Mouse (Mus musculus) left cerebral cortex, adult 9 months (tissue): ENCODE results near the gene Glis2.

Experiments used
- DNase-seq, 2 experiments: peaks; one replicate each; pipeline ENCODE4 v3.0.0; 2022; ENCODE audit warnings: low spot score in 2 of 2

The Glis2 gene

GRCm38 (mm10) chr16:4593971-4594813 is at the start of gene Glis2:
Gene Glis2 (plus strand): TSS chr16:4594713.
- DNase-seq: no peak

DNA sequence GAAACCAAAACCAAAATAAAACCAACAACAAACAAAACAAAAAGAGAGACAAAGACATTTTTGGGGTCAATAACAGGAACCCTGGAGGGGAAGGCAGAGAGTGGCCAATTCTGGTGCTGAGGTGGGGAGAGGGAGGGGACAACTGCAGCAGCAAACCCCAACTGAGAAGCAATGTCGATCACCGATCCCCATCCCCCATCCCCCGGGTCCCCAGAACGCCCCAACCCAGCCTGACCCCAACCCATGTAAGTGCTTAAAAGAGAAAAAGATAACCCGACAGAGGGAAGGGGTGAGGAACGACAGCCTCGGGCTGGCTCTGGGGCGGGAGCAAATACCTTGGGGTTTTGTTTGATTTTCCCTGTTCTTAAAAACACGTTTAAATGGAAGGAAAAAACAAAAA is 49.7 kb upstream of the Glis2 start:
- DNase-seq: no peak

- no peak for DNase-seq
These were observed 47.7 kb upstream of the Glis2 start for GRCm38 (mm10) chr16:4546838-4547237.

DNA sequence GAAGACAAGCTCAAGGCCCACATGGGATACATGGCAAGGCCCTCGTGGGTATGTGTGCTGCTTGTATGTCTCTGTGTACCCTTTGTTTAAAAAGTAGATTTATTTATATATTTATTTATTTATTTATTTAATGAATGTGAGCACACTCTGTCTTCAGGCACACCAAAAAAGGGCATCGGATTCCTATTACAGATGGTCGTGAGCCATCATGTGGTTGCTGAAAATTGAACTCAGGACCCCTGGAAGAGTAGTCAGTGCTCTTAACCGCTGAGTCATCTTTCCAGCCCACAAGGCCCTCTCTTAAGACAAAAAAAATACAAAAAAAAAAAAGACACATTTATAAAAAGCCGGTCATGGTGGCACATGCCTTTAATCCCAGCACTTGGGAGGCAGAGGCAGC is 46.9 kb upstream of the Glis2 start:
- no peak for DNase-seq

GRCm38 (mm10) chr16:4548953-4549688 is 45.4 kb upstream of the Glis2 start:
- DNase-seq: no peak

GRCm38 (mm10) chr16:4551056-4551455 is 43.5 kb upstream of the Glis2 start:
- DNase-seq: peak in 1 of 2 experiments; percentile 59

DNA sequence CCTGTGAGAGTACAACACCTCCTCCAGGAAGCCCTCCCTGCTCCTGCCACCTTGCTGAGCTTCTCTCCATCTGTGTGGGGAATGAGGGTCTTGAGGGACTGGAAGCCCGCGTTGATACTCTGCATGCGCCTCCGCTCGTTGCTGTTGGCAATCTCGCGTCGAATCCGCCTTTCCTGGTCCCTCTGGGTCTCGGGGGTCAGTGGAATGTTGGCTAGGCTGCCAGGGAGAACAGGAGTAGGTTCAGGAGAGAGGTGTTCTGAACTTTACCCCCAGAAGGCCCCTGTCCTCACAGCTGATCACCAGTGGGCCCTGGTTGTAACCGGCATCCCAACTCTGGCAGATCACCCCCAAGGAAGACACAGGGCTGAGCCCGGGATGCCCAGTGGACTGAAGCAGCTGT is 42.6 kb upstream of the Glis2 start:
- DNase-seq: no peak

DNA sequence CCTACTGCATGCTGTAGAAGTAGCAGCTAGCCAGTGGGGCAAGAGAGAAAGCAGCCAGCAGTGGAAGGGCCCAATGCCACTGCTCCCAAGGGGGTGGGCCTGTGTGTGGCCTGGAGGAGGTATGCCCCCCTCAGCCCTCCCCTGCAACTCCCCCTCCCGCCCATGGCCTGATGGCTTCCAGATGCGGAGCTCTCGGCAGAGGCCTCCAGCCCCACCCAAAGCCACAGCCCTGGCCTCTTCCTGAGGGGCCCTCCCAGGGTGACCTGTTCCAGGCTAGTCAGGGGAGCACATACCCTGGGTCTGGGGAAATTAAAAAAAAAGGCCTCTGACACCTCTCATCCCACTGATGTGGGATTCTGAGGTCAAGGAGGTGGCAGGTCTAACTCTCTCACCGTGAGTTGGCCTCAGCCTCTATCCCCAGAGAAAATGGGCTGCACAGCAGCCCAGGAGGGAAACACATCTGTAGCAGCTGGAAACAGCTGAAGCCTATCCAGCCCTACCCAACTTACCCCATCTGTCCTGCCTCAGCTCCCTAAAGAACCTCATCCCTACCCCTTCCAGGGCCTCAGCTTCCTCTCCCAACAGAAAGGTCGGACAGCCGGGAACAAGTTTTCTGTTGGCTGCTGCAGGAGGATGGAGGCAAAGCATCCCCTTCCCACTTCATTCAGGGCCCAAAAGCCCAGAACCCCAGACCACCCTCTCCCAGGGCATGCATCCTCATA is 41.5 kb upstream of the Glis2 start:
- no peak for DNase-seq

DNA sequence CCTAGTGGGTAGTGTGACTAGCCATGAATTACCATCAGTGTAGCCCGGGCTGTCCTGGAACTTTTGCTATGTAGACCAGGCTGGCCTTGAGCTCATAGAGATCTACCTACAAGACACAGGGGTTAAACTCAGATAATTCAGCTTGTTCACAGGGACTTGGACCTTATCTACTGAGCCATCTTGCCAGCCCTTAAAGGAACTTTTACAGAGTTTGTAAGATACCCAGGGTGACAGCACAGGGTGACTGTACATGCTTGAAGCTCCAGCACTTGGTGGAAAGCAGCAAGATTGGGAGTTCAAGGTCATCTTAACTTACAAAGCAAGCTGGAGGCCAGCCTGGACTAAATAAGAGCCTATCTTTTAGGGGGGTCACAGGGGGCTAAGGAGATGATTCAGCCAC is 39.0 kb upstream of the Glis2 start:
- DNase-seq: no peak

- no peak for DNase-seq
These were observed 37.4 kb upstream of the Glis2 start for GRCm38 (mm10) chr16:4557085-4557484.

DNA sequence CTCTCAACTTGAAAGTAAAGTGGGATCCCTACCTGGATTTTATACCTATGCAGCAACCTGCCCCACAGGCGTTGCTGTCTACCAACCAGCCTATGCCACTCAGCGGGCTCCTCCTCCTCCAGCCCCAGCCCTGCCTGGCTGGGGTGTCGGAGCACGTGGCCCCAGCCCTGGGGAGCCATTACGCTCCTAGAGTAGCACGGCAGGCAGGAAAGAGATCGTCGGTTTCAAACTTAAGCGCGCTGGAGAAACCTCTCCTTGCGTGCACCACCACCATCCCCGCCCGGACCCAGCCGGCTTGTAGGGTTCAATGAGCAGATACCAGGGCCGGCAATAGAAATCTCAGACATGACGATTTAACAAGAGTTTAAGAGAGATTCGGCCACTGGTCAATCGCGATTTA is 36.6 kb upstream of the Glis2 start:
- DNase-seq: peak; percentile 51 to 57

DNA sequence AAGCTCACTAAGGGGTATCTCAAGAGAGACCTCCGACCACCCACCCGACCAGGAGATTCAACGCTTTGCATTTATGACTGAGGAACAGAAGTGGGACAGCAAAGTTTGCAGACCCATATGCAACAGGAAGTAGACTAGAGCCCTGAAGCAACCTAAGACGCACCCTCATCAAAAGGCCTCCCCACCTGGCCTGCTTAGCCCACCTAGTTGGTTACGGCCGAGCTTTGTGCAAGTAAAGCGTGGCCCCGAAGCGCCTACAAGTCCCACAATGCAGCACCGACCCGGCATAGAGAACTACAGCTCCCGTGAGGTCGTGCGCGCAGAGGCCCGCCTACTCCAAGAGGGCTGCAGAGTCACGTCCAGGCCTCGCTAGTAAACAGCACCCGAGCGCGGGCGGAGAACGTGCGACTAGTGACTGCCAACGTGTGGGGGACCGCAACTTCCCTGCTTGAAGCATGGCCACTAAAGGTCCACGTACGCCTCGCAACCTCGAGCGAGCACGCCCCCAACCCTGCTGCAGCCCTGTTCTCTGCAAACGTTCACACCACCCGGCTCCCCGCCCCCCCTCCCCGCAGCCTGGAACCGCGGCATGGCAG is 36.0 kb upstream of the Glis2 start:
- DNase-seq: peak; percentile 80 to 95

GRCm38 (mm10) chr16:4558980-4559631 is 35.4 kb upstream of the Glis2 start:
- DNase-seq: peak in 1 of 2 experiments; percentile 68

- DNase-seq: peak; percentile 71 to 86
These were observed 34.8 kb upstream of the Glis2 start, which contains the start of gene Tfap4 for GRCm38 (mm10) chr16:4559715-4560144. Gene Tfap4 (minus strand): TSS chr16:4559854.

- peak in 1 of 2 experiments; percentile 47 for DNase-seq
These were observed 34.2 kb upstream of the Glis2 start for GRCm38 (mm10) chr16:4560145-4560952.

DNA sequence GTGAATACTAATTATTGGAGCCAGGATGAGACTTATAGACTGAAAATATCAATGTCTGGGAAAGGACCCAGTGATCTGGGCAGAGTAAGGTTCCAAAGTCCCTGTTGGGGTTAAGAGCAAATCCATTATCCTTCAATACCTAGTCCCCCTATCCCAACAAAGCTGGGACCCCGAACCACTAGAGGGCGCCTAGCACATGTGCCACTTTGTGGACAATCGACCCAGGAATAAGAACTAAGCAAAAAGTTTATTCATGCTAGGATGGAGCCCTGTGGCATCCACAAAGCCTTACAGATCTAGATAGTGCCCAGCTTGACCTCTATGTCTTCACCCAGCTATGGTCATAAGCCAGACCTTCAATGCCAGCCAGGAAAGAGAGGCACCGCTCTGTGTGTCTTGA is 26.6 kb upstream of the Glis2 start:
- peak in 1 of 2 experiments; percentile 75 for DNase-seq

- DNase-seq: no peak
These were observed 23.8 kb upstream of the Glis2 start for GRCm38 (mm10) chr16:4570737-4571136.

- DNase-seq: no peak
These were observed 18.5 kb upstream of the Glis2 start for GRCm38 (mm10) chr16:4576038-4576437.

DNA sequence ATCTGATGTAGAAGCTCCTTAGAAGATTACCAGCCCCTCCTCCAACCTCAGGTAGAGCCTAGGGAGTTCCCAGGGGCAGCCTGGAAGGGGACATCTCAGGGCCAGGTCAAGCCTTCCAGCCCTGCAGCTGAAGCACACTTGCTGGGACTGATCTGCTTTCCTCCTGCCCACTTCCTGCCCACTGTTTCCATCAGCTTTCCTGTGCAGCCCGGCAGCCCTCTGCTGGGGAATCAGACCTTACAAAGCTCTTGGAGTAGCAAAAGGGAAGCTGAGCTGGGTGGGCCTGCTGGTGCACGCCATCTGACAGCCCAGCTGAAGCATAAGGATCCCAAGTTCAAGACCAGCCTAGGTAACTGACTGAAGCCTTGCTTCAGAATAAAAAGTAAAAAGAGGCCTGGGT is 17.6 kb upstream of the Glis2 start:
- no peak for DNase-seq

DNA sequence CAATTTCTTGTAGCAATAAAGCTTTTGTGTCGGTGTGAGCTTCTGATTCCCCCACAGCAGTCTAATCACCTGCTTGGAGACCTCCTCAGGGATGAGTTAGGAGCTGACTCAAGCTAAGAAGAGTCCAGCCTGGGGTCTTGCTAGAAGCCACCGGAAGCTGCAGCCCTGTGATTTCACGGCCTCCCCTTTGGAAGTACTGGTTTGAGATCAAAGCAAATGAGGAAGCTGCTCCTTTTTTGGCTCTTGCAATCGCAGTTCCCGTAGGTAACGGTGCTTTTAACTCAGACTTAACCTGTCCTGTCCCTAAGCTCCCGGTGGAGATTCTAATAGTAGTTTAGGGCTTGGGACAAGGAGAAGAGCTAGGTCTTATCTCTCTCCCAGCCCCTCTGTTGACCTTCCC is 15.9 kb upstream of the Glis2 start:
- DNase-seq: no peak
